Mouse (Mus musculus) 3134 (cell line): ENCODE measurements around the gene Mettl6.

Experiments
- DNase-seq: peaks from one replicate; pipeline ENCODE4 v3.0.0-alpha.2; 2011; ENCODE audit warnings: low spot score; ENCODE audit not compliant: insufficient read length; ENCODE audit errors: extremely low read depth

Gene Mettl6

DNA sequence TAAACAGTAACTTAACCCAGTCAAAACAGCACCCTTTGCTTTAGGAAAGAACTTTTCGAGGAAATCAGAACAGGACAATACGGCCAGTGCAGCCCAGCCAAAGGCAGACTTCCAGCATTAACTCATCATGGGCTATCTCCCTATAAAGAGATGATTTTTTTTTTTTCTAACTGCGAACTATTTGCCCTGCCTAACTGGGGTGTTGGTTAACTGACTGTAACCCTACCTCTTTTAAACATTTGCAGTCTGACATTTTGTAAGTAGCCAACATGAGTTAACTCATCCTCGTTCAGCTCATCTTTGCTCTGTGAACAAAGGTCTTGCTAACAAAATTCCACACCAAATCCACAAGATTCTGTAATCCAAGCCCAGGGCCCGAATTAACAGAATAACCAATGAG lies 60.4 kb downstream of the Mettl6 start:
- DNase-seq, result no peak

DNA sequence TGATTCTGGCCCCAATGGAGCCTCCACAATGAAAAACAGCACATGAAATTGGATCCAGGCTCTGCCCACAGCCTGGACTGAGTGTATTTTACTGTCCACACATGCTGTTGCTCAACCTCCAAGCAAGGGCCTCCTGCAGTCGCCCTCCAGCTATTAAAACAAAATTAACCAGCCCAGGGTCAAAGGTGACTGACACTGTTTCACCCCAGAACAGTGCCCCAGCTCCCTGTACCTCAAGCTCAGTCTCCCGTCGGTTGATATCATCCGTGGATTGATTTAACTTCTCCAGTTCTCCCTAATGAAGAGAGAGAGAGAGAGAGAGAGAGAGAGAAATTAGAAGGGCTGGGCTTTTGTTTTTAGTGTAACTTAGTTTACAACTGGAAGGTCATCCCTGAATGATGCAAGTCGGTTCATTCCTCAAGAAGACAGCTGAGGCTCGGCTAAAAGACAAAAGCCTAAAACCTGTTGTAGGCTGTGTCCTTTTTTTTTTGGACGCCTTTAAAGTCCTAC lies 60.9 kb downstream of the Mettl6 start:
- DNase-seq, result no peak

DNA sequence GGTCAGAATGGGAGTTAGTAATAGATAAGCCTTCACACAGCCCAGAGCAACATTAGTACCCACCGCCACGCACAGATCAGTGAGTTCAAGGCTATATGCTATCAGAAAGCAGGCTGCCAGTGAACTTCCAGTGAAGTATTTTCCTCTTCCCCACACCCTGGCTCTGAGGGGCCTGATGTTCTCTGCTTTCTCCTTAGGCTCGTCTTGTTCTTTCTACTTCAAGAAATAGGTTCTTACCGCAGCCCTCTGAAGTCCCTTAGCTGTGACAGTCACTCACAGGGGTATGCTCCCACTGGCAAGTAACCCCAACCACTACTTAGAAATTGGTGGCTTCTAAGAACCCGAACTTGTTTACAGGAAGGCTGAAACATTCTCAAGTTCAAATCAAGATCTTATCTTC lies 61.7 kb downstream of the Mettl6 start:
- DNase-seq, result no peak

DNA sequence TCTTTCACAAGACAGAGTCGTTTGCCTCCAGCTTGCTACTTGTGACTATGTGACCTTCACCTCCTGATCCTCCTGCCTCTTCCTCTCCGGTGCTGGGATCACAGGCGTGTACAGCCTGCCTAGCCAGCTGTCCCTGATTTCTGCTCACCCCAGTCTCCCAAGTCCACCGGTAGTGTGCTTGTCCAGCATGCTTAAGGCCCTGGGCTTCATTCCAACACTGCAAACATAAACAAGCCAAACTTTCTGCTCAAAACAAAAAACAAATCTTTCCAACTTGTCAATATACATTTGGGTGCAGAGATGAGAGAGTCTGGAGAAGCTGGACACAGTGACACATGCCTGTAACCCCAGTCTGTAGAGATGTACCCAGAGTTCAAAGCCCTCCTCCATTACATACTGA lies 62.4 kb downstream of the Mettl6 start:
- no peak for DNase-seq

DNA sequence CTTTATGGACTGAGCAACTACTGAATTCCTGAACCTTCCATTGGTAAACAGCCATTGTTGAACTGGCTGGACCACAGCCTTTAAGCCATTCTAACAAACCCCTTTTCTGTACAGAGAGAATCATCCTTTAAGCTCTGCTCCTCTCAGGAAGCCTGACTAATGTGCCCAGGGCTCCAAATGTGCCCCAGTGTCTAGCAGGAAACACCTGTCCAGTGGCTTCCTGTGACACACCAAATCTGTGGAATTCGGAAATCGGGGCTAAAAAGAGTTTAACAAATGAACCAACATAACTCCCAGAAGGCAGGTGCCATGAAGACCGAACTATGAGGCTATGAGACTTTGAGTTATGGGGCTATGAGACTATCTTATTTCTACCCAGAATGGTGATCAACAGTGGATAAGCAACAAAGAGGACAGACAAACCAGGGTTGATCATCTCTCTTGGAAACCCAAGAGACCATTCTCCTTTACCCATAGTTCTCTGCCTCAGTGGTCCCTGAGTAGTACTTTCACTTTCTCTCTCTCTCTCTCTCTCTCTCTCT lies 63.0 kb downstream of the Mettl6 start:
- no peak for DNase-seq

DNA sequence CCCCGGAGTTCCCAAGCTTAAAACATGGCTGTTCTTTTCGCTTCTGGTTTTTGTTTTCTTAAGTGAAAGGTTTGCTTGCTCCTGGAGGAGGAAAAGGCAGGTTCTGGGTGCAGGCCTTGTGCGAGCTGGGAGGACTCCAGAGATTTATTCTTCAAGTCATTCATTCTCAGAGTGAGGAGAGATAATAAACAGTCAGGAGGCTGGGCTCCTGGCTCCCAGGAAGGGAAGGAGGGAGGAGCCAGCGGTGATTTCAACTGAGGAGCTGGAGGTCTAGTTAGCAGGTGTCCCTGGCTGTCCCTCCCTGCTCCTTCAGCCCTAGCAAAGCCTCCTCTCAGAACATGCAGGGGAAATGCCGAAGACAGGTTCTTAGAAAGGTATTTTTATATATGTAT lies 65.8 kb downstream of the Mettl6 start:
- no peak for DNase-seq

DNA sequence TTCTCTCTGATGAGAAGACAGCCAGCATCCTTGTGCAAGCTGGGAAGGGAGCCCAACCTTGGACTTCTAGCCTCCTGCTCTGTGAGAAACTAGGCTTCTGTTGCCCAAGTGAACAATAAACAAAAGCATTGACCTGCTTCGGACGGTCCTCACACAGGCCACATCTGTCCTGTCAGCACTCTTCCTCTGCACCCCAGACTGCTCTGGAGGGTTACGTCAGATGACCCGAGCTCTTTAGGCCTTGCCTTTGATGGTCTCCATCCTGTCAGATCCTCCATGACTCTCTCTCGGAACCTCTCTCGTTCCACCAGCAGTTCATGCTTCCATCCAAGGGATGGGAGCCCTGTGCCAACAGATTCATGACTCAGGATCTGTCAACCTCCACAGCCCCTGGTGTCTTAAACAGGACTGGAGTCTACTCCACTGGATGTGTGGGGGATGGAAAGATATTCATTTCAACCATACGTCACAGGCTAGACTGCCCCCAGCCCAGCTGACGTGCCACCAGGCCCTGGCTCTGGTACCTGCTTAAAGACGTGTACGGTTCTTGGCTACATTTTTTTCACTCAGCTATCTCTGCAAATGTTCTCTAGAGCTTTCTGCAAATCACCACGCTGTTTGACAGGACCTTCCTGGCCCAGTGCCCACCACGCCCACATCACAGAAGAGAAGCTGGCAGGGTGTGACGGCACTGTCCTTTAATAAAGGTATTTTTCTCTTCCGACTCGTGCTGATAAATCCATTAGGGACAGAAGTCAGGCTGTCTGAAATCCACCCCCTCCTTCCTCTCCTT lies 66.4 kb downstream of the Mettl6 start:
- DNase-seq, result no peak
